8 mouse cellular contexts compared by ENCODE assay signal in the genomic region with DNA sequence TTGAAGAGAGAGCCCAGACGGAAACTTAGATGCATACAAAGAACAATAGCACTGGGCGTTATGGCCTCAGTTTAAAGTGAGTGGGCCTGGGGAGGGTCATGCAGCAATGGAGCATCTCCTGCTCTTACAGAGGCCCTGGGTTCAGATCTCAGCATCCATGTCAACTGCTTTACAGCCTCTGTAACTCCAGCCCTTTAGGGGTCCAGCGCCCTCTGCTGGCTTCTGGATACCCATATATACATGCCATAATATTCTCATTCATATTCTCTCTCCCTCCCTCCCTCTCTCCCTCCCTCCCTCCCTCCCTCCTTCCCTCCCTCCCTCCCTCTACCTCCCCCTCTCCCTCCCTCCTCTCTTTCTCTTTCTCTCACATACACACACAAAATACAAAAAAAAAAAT. TPM values are rescaled to one million over a fixed set of nuclear protein-coding genes. Genes with fewer than 3 reads are reported as not detected.
DNase-seq lines count a peak whose midpoint lies in the region; ATAC-seq and TF ChIP-seq lines count a peak whose summit lies in the region.

No protein-coding gene starts in this region.

- no peak for ATAC-seq in stomach, postnatal 0 days (ENCODE audit: low FRiP score, low TSS enrichment)
- no peak for ATAC-seq in midbrain, embryonic 16.5 days

- no peak overlapping the region for H3K4me3 ChIP-seq in stomach, postnatal 0 days (ENCODE audit: low read depth, low read length)
- H3K4me3 ChIP-seq in midbrain, embryonic 16.5 days (ENCODE audit: low read depth, low read length), result no peak overlapping the region

- TF ChIP-seq CTCF in stomach, postnatal 0 days (IDR thresholded peaks at IDR 0.05; ENCODE audit: low read depth), result peak; percentile 42

- H3K27ac ChIP-seq in stomach, postnatal 0 days (replicated peaks), result no peak overlapping the region
- H3K27ac ChIP-seq in midbrain, embryonic 16.5 days (ENCODE audit: low read length), result no peak overlapping the region

- 66% methylated on average over 3 of the region's 3 CpGs for WGBS in stomach, postnatal 0 days
- WGBS in midbrain, embryonic 16.5 days, result 71% methylated on average over 3 of the region's 3 CpGs

- DNase-seq in adrenal gland, adult 2 months, result peak; percentile 6
- no peak for DNase-seq in adrenal gland, adult 8-10 months
- DNase-seq in lung, postnatal 14 days, result peak; percentile 39
- no peak for DNase-seq in lung, postnatal 25 days (ENCODE audit: low spot score)
- peak; percentile 62 for DNase-seq in induced T-regulatory cell, adult 2 months (ENCODE audit: low read depth)
- DNase-seq in stomach, postnatal 0 days (ENCODE audit: low spot score), result no peak
- DNase-seq in heart, adult 11 months, result no peak

- no peaks in the 10 kb centered on the region for H3K9me3 ChIP-seq in stomach, postnatal 0 days (ENCODE audit: control insufficient read depth, low read length)
- no peaks in the 10 kb centered on the region for H3K9me3 ChIP-seq in midbrain, embryonic 16.5 days (replicated peaks; ENCODE audit: control insufficient read depth, low read length, poor library complexity, severe bottlenecking)

- no peaks in the 10 kb centered on the region for H3K4me1 ChIP-seq in stomach, postnatal 0 days (replicated peaks; ENCODE audit: control insufficient read depth, insufficient read depth)
- H3K4me1 ChIP-seq in midbrain, embryonic 16.5 days (ENCODE audit: control insufficient read depth, insufficient read depth, low read length), result no peaks in the 10 kb centered on the region

- TF ChIP-seq EP300 in stomach, postnatal 0 days (optimal IDR thresholded peaks at IDR 0.05), result no peak

- H3K36me3 ChIP-seq in stomach, postnatal 0 days (ENCODE audit: control insufficient read depth, insufficient read depth, low read length), result no peaks in the 10 kb centered on the region
- no peaks in the 10 kb centered on the region for H3K36me3 ChIP-seq in midbrain, embryonic 16.5 days (ENCODE audit: control insufficient read depth, insufficient read depth, low read length)

- no peak overlapping the region for H3K9ac ChIP-seq in stomach, postnatal 0 days (ENCODE audit: low read length)
- H3K9ac ChIP-seq in midbrain, embryonic 16.5 days (ENCODE audit: low read depth, low read length), result no peak overlapping the region

- H3K4me2 ChIP-seq in stomach, postnatal 0 days (replicated peaks; ENCODE audit: low read depth), result no peak overlapping the region
- no peak overlapping the region for H3K4me2 ChIP-seq in midbrain, embryonic 16.5 days (ENCODE audit: low read length)

- H3K27me3 ChIP-seq in stomach, postnatal 0 days (ENCODE audit: control insufficient read depth, insufficient read depth, low read length), result no peaks in the 10 kb centered on the region
- H3K27me3 ChIP-seq in midbrain, embryonic 16.5 days (ENCODE audit: control insufficient read depth, insufficient read depth, low read depth, low read length), result no peaks in the 10 kb centered on the region

RNA-seq across cellular contexts. Expression of a gene that starts 49.0 kb away (rescaled TPM):
- total RNA-seq in adrenal gland, adult 2 months (2021), result 10 to 100 TPM; 12.3 to 17.6 TPM
- 20.4 and 26.1 TPM in 2 replicates for polyA plus RNA-seq in adrenal gland, adult 2 months (2012; rRNA removed)
- total RNA-seq in adrenal gland, adult 8-10 months (2022), result 10 to 100 TPM; 12.2 to 21.3 (median 14.4) TPM
- polyA plus RNA-seq in stomach, postnatal 0 days (2015; fragmentation: Nextera tagmentation; extraction: Ambion mirVana), result 28.3 and 29.9 TPM in 2 replicates
- 24.6 and 26.7 TPM in 2 replicates for polyA plus RNA-seq in midbrain, embryonic 16.5 days (2015; fragmentation: Nextera tagmentation; extraction: Ambion mirVana)

Comparison
In these comparisons a context has a peak if more than half of its experiments do, and no peak if none do; other contexts are left out.
1. DNase-seq: peak in adrenal gland, adult 2 months (single experiment), lung, postnatal 14 days (single experiment) and induced T-regulatory cell, adult 2 months (single experiment); none in adrenal gland, adult 8-10 months (single experiment), lung, postnatal 25 days (single experiment), stomach, postnatal 0 days (single experiment) and heart, adult 11 months (single experiment).